Mouse (Mus musculus): ENCODE measurements at regions not wholly inside any gene's neighbourhood (a gene's known extent, or its start where the extent isn't known, plus 50 kb on each side); places are given as distances from the start of the nearest gene placed in this dataset.
A peak's percentile ranks its signal among the peaks of the same experiment; 100 is the strongest.

- ATAC-seq (ENCODE audit: poor library complexity, severe bottlenecking), result peak; percentile 56
These were observed 204.1 kb upstream of the Tet2 start for GRCm38 (mm10) chr3:133748756-133749737.

GRCm38 (mm10) chr3:133750061-133750460 is 205.1 kb upstream of the Tet2 start:
- ATAC-seq (ENCODE audit: poor library complexity, severe bottlenecking), result no peak

GRCm38 (mm10) chr3:133750606-133751005 is 205.7 kb upstream of the Tet2 start:
- no peak for ATAC-seq (ENCODE audit: poor library complexity, severe bottlenecking)

GRCm38 (mm10) chr3:133751011-133751410 is 206.1 kb upstream of the Tet2 start:
- ATAC-seq (ENCODE audit: poor library complexity, severe bottlenecking), result no peak

GRCm38 (mm10) chr3:133751565-133751964 is 206.6 kb upstream of the Tet2 start:
- ATAC-seq (ENCODE audit: poor library complexity, severe bottlenecking), result no peak

- no peak for ATAC-seq (ENCODE audit: poor library complexity, severe bottlenecking)
These were observed 208.1 kb upstream of the Tet2 start for GRCm38 (mm10) chr3:133753041-133753440.

GRCm38 (mm10) chr3:133754006-133754910 is 209.3 kb upstream of the Tet2 start:
- ATAC-seq (ENCODE audit: poor library complexity, severe bottlenecking), result peak; percentile 45

- peak; percentile 61 for ATAC-seq (ENCODE audit: poor library complexity, severe bottlenecking)
These were observed 209.9 kb upstream of the Tet2 start for GRCm38 (mm10) chr3:133754911-133755259.

GRCm38 (mm10) chr3:133757756-133758420 is 212.9 kb upstream of the Tet2 start:
- peak; percentile 14; the same call in 1 of the 2 replicates for ATAC-seq (ENCODE audit: poor library complexity, severe bottlenecking)

- peak; percentile 10; the same call in 1 of the 2 replicates for ATAC-seq (ENCODE audit: poor library complexity, severe bottlenecking)
These were observed 213.5 kb upstream of the Tet2 start for GRCm38 (mm10) chr3:133758421-133758820.

GRCm38 (mm10) chr3:133759611-133760010 is 214.7 kb upstream of the Tet2 start:
- no peak for ATAC-seq (ENCODE audit: poor library complexity, severe bottlenecking)

GRCm38 (mm10) chr3:133760221-133760620 is 215.3 kb upstream of the Tet2 start:
- ATAC-seq (ENCODE audit: poor library complexity, severe bottlenecking), result no peak

- ATAC-seq (ENCODE audit: poor library complexity, severe bottlenecking), result no peak
These were observed 218.8 kb upstream of the Tet2 start for GRCm38 (mm10) chr3:133763721-133764120.

GRCm38 (mm10) chr3:133773490-133773889 is 228.6 kb upstream of the Tet2 start:
- ATAC-seq (ENCODE audit: poor library complexity, severe bottlenecking), result no peak

GRCm38 (mm10) chr3:133774229-133774628 is 229.3 kb upstream of the Tet2 start:
- ATAC-seq (ENCODE audit: poor library complexity, severe bottlenecking), result no peak

- no peak for ATAC-seq (ENCODE audit: poor library complexity, severe bottlenecking)
These were observed 231.1 kb upstream of the Tet2 start for GRCm38 (mm10) chr3:133776013-133776412.

- ATAC-seq (ENCODE audit: poor library complexity, severe bottlenecking), result peak; percentile 52; the same call in 1 of the 2 replicates
These were observed 234.3 kb upstream of the Tet2 start for GRCm38 (mm10) chr3:133779161-133779789.

GRCm38 (mm10) chr3:133783060-133783459 is 238.1 kb upstream of the Tet2 start:
- ATAC-seq (ENCODE audit: poor library complexity, severe bottlenecking), result no peak

- ATAC-seq (ENCODE audit: poor library complexity, severe bottlenecking), result no peak
These were observed 246.4 kb upstream of the Tet2 start for GRCm38 (mm10) chr3:133791361-133791760.

GRCm38 (mm10) chr3:133809007-133809552 is 264.1 kb upstream of the Tet2 start:
- no peak for ATAC-seq (ENCODE audit: poor library complexity, severe bottlenecking)

All from megakaryocyte, adult 5-6 weeks (primary cell).